Mouse (Mus musculus) urinary bladder, postnatal 25 days (tissue): ENCODE measurements around the gene Prss12.
"Not testable (repeated sequence)": the region's sequence is repeated elsewhere in the genome, so short reads cannot be mapped to it uniquely, and the experiment has no call there.

Experiments
- DNase-seq: peaks from one replicate; pipeline ENCODE4 v3.0.0; 2022; ENCODE audit warnings: low spot score

Prss12 gene

GRCm38 (mm10) chr3:123481266-123481665 is 34.6 kb downstream of the Prss12 start:
- DNase-seq: no peak

GRCm38 (mm10) chr3:123491814-123492213 is 45.1 kb downstream of the Prss12 start:
- no peak for DNase-seq

- no peak for DNase-seq
Measured at GRCm38 (mm10) chr3:123493163-123493562, 46.5 kb downstream of the Prss12 start.

GRCm38 (mm10) chr3:123495088-123495487 is 48.4 kb downstream of the Prss12 start:
- no peak for DNase-seq

GRCm38 (mm10) chr3:123498787-123499186 is 52.1 kb downstream of the Prss12 start:
- DNase-seq: no peak

- DNase-seq: not testable (repeated sequence)
Measured at GRCm38 (mm10) chr3:123501798-123502197, 55.1 kb downstream of the Prss12 start.

- DNase-seq: no peak
Measured at GRCm38 (mm10) chr3:123503943-123504342, 57.2 kb downstream of the Prss12 start.

GRCm38 (mm10) chr3:123504783-123505182 is 58.1 kb downstream of the Prss12 start:
- no peak for DNase-seq

- no peak for DNase-seq
Measured at GRCm38 (mm10) chr3:123505778-123506667, 59.3 kb downstream of the Prss12 start.

- no peak for DNase-seq
Measured at GRCm38 (mm10) chr3:123506699-123507662, 60.3 kb downstream of the Prss12 start.

- DNase-seq: no peak
Measured at GRCm38 (mm10) chr3:123507663-123508055, 60.9 kb downstream of the Prss12 start.

- DNase-seq: peak; percentile 97
Measured at GRCm38 (mm10) chr3:123508056-123508674, 61.5 kb downstream of the Prss12 start.

GRCm38 (mm10) chr3:123508675-123509376 is 62.1 kb downstream of the Prss12 start:
- DNase-seq: no peak

- DNase-seq: no peak
Measured at GRCm38 (mm10) chr3:123511818-123512217, 65.1 kb downstream of the Prss12 start.

GRCm38 (mm10) chr3:123514886-123515285 is 68.2 kb downstream of the Prss12 start:
- DNase-seq: no peak

- DNase-seq: peak; percentile 52
Measured at GRCm38 (mm10) chr3:123515600-123516359, 69.1 kb downstream of the Prss12 start.

- DNase-seq: peak; percentile 22
Measured at GRCm38 (mm10) chr3:123516784-123517183, 70.1 kb downstream of the Prss12 start.

GRCm38 (mm10) chr3:123526313-123527067 is 79.8 kb downstream of the Prss12 start:
- DNase-seq: no peak

- no peak for DNase-seq
Measured at GRCm38 (mm10) chr3:123527806-123528507, 81.2 kb downstream of the Prss12 start.
